ENCODE assay signal across 11 mouse cellular contexts in genomic region chr2:144720407-144720959, GRCm38 (mm10).
DNase-seq lines count a peak whose midpoint lies in the region; ATAC-seq and TF ChIP-seq lines count a peak whose summit lies in the region.
"Had no signal": no experiment of that assay in that cellular context is flagged by ENCODE, and none has a peak within 500 bp of the region (broad histone marks: within the 10 kb centered on the region; RNA-seq: fewer than 3 reads in every experiment).

No protein-coding gene starts in this region.

- peak; percentile 28 for DNase-seq in kidney, adult 2 months
- DNase-seq in kidney, adult 8-10 months, result no peak
- DNase-seq in R1 (ENCODE audit: low read depth, low spot score), result peak; percentile 52
- peak; percentile 56 for DNase-seq in lung, postnatal 36 days
- DNase-seq in cerebellum, postnatal 25 days, result no peak
- no peak for DNase-seq in layer of hippocampus, postnatal 14 days (ENCODE audit: low spot score in 2 of 2)
- DNase-seq: cerebellum, adult 9-11 months; retina, postnatal 1 day had no signal

- no peak overlapping the region for H3K27ac ChIP-seq in kidney, adult 2 months (ENCODE audit: insufficient read depth, low read depth, low read length)

- H3K4me3 ChIP-seq in kidney, adult 2 months (ENCODE audit: insufficient read depth, low read depth, low read length), result no peak overlapping the region

- no peaks in the 10 kb centered on the region for H3K4me1 ChIP-seq in kidney, adult 2 months (ENCODE audit: control insufficient read depth, insufficient read depth, low read length)

- no peak for TF ChIP-seq CTCF in kidney, adult 2 months (conservative IDR thresholded peaks at IDR 0.05; ENCODE audit: insufficient read depth, insufficient read length, low read depth, low read length)

- peak; percentile 60 for ATAC-seq in common myeloid progenitor, adult 5-6 weeks (replicated peaks; ENCODE audit: low read depth, poor library complexity, severe bottlenecking)
- ATAC-seq in erythroblast, adult 5-6 weeks (replicated peaks; ENCODE audit: low FRiP score, poor library complexity, severe bottlenecking), result no peak

- TF ChIP-seq POLR2A in kidney, adult 2 months (IDR thresholded peaks at IDR 0.05; ENCODE audit: low read depth, low read length), result no peak

- no peaks in the 10 kb centered on the region for H3K36me3 ChIP-seq in kidney, adult 2 months (ENCODE audit: control insufficient read depth, insufficient read depth, low read length)

- H3K27me3 ChIP-seq in kidney, adult 2 months (replicated peaks; ENCODE audit: control insufficient read depth, insufficient read depth, low read length), result no peaks in the 10 kb centered on the region
- H3K27me3 ChIP-seq: CH12.LX had no signal

- WGBS in kidney, adult 2 months, result 38% methylated on average over 5 of the region's 5 CpGs

Comparison
In these comparisons a context has a peak if more than half of its experiments do, and no peak if none do; other contexts are left out.
1. DNase-seq: peak in kidney, adult 2 months (single experiment), R1 (single experiment) and lung, postnatal 36 days (single experiment); none in kidney, adult 8-10 months (0 of 2), cerebellum, postnatal 25 days (0 of 2) and layer of hippocampus, postnatal 14 days (0 of 2).